Comparison of ENCODE assay signal across 8 mouse cellular contexts in the genomic region with DNA sequence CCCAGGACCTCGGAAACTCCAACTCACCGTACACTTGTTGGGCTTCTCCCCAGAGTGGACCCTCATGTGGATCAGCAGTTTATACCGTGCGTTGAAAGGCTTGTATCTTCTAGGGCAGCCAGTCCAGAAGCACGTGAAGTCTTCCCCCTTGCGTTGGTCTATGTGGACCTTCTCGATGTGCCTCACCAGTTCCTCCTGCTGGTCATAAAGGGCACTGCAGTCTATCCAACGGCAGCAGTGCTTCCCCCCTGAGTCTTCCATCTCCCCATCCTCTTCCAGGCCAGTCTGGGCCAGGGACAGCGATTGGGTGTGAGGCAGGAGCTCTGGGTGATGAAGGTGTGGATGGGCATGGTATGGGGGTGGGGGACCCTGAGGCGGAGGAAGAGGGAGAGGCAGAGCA.
DNase-seq lines count a peak whose midpoint lies in the region; ATAC-seq and TF ChIP-seq lines count a peak whose summit lies in the region.

No protein-coding gene starts in this region.

- ATAC-seq in intestine, embryonic 14.5 days (replicated peaks; ENCODE audit: low FRiP score, low TSS enrichment, low read depth) = no peak
- ATAC-seq in intestine, embryonic 15.5 days = no peak
- ATAC-seq in hindbrain, embryonic 16.5 days = no peak

- no peak overlapping the region for H3K9ac ChIP-seq in intestine, embryonic 14.5 days (ENCODE audit: low read length)
- no peak overlapping the region for H3K9ac ChIP-seq in intestine, embryonic 15.5 days
- no peak overlapping the region for H3K9ac ChIP-seq in hindbrain, embryonic 16.5 days (ENCODE audit: low read depth, low read length)

- H3K4me2 ChIP-seq in intestine, embryonic 14.5 days (ENCODE audit: low read length) = no peak overlapping the region
- no peak overlapping the region for H3K4me2 ChIP-seq in intestine, embryonic 15.5 days (replicated peaks)
- H3K4me2 ChIP-seq in hindbrain, embryonic 16.5 days (ENCODE audit: low read length) = no peak overlapping the region

- no peaks in the 10 kb centered on the region for H3K36me3 ChIP-seq in intestine, embryonic 14.5 days (ENCODE audit: control insufficient read depth, insufficient read depth, low read length)
- H3K36me3 ChIP-seq in intestine, embryonic 15.5 days = no peaks in the 10 kb centered on the region
- no peaks in the 10 kb centered on the region for H3K36me3 ChIP-seq in C2C12 (ENCODE audit: control insufficient read depth, insufficient read depth)
- peaks cover 7% of the 10 kb centered on the region for H3K36me3 ChIP-seq in embryonic facial prominence, embryonic 10.5 days (replicated peaks)
- H3K36me3 ChIP-seq in hindbrain, embryonic 16.5 days (ENCODE audit: control insufficient read depth, insufficient read depth, low read length) = no peaks in the 10 kb centered on the region

- H3ac ChIP-seq in C2C12 (ENCODE audit: control insufficient read depth, insufficient read length, low read depth) = no peak overlapping the region

- DNase-seq in intestine, embryonic 14.5 days (ENCODE audit: low spot score) = peak; percentile 67
- peak; percentile 54 for DNase-seq in WW6 (ENCODE audit: low read depth, low spot score)
- peak; percentile 48 for DNase-seq in embryonic facial prominence, embryonic 10.5 days (ENCODE audit: low spot score)
- peak; percentile 55 for DNase-seq in lung, postnatal 36 days
- DNase-seq in thymus, postnatal 14 days = peak; percentile 56

- no peak overlapping the region for H3K4me3 ChIP-seq in intestine, embryonic 14.5 days (ENCODE audit: low read depth, low read length)
- no peak overlapping the region for H3K4me3 ChIP-seq in intestine, embryonic 15.5 days (replicated peaks)
- H3K4me3 ChIP-seq in C2C12 (ENCODE audit: insufficient read depth, poor library complexity, severe bottlenecking) = no peak overlapping the region
- H3K4me3 ChIP-seq in embryonic facial prominence, embryonic 10.5 days = no peak overlapping the region
- no peak overlapping the region for H3K4me3 ChIP-seq in hindbrain, embryonic 16.5 days (ENCODE audit: low read length)

- H3K79me2 ChIP-seq in C2C12 (ENCODE audit: control insufficient read depth, insufficient read depth) = no peaks in the 10 kb centered on the region

- no peaks in the 10 kb centered on the region for H3K79me3 ChIP-seq in C2C12 (ENCODE audit: low read depth)

- peak; percentile 8 for TF ChIP-seq CTCF in C2C12 (IDR thresholded peaks at IDR 0.05; ENCODE audit: control insufficient read depth, insufficient read depth, insufficient read length)

- WGBS in intestine, embryonic 14.5 days = 66% methylated on average over 10 of the region's 10 CpGs
- 72% methylated on average over 10 of the region's 10 CpGs for WGBS in intestine, embryonic 15.5 days
- WGBS in embryonic facial prominence, embryonic 10.5 days = 70% methylated on average over 10 of the region's 10 CpGs
- WGBS in hindbrain, embryonic 16.5 days = 76% methylated on average over 10 of the region's 10 CpGs

- no peaks in the 10 kb centered on the region for H3K9me3 ChIP-seq in intestine, embryonic 14.5 days (ENCODE audit: control insufficient read depth, low read length)
- H3K9me3 ChIP-seq in intestine, embryonic 15.5 days = no peaks in the 10 kb centered on the region
- H3K9me3 ChIP-seq in embryonic facial prominence, embryonic 10.5 days = no peaks in the 10 kb centered on the region
- no peaks in the 10 kb centered on the region for H3K9me3 ChIP-seq in hindbrain, embryonic 16.5 days (ENCODE audit: control insufficient read depth, low read length)

- H3K4me1 ChIP-seq in intestine, embryonic 14.5 days (replicated peaks; ENCODE audit: control insufficient read depth, insufficient read depth, low read length) = no peaks in the 10 kb centered on the region
- H3K4me1 ChIP-seq in intestine, embryonic 15.5 days (replicated peaks) = no peaks in the 10 kb centered on the region
- H3K4me1 ChIP-seq in embryonic facial prominence, embryonic 10.5 days = no peaks in the 10 kb centered on the region
- no peaks in the 10 kb centered on the region for H3K4me1 ChIP-seq in hindbrain, embryonic 16.5 days (ENCODE audit: control insufficient read depth, insufficient read depth, low read depth, low read length)

- no peaks in the 10 kb centered on the region for H3K27me3 ChIP-seq in intestine, embryonic 14.5 days (replicated peaks; ENCODE audit: control insufficient read depth, insufficient read depth, low read length)
- no peaks in the 10 kb centered on the region for H3K27me3 ChIP-seq in intestine, embryonic 15.5 days (replicated peaks)
- H3K27me3 ChIP-seq in C2C12 (ENCODE audit: control insufficient read depth, insufficient read depth, insufficient read length) = no peaks in the 10 kb centered on the region
- H3K27me3 ChIP-seq in embryonic facial prominence, embryonic 10.5 days (replicated peaks; ENCODE audit: low read depth, poor library complexity, severe bottlenecking) = no peaks in the 10 kb centered on the region
- no peaks in the 10 kb centered on the region for H3K27me3 ChIP-seq in hindbrain, embryonic 16.5 days (replicated peaks; ENCODE audit: control insufficient read depth, insufficient read depth, low read length)

- no peak overlapping the region for H3K27ac ChIP-seq in intestine, embryonic 14.5 days (ENCODE audit: low read depth)
- H3K27ac ChIP-seq in intestine, embryonic 15.5 days = no peak overlapping the region
- H3K27ac ChIP-seq in embryonic facial prominence, embryonic 10.5 days (replicated peaks) = no peak overlapping the region
- H3K27ac ChIP-seq in hindbrain, embryonic 16.5 days (ENCODE audit: low read depth, low read length) = no peak overlapping the region

TF ChIP-seq in C2C12, 6 proteins besides CTCF, POLR2A, EP300 and RAD21:
- no peak for TF ChIP-seq MYOG (IDR thresholded peaks at IDR 0.05; ENCODE audit: control insufficient read depth, extremely low read depth, insufficient read length)
- TF ChIP-seq CEBPB (IDR thresholded peaks at IDR 0.05; ENCODE audit: low read depth) = no peak
- no peak for TF ChIP-seq USF1 (IDR thresholded peaks at IDR 0.05; ENCODE audit: low read depth)
- no peak for TF ChIP-seq MAX (IDR thresholded peaks at IDR 0.05)
